Mouse (Mus musculus) MEL (cell line): ENCODE results near the gene Fgfr2.
A peak's percentile ranks its signal among the peaks of the same experiment; 100 is the strongest.

Experiments
- CTCF ChIP-seq, 3 experiments: IDR thresholded peaks in 2 of 3; conservative IDR thresholded peaks in 1 of 3; 2 replicates each; pipeline ENCODE4 v1.5.1; 2011 to 2012; ENCODE audit warnings: low read length in 3 of 3, low read depth in 2 of 3, mild to moderate bottlenecking in 2 of 3, improper control_type of control experiment in 1 of 3, inconsistent platforms in 1 of 3, mixed read lengths in 1 of 3, moderate library complexity in 1 of 3; ENCODE audit not compliant: control insufficient read depth in 1 of 3, insufficient read depth in 1 of 3, poor library complexity in 1 of 3, severe bottlenecking in 1 of 3
- E2F4 ChIP-seq: IDR thresholded peaks from 2 replicates; pipeline ENCODE4 v1.6.1; 2011; ENCODE audit warnings: low read depth, low read length, improper control_type of control experiment, borderline replicate concordance
- EP300 ChIP-seq, 2 experiments: IDR thresholded peaks; 2 replicates each; pipeline ENCODE4 v1.6.1; 2011; ENCODE audit warnings: improper control_type of control experiment in 2 of 2, low read length in 2 of 2, low read depth in 1 of 2, mild to moderate bottlenecking in 1 of 2
- MXI1 ChIP-seq: IDR thresholded peaks from 2 replicates; pipeline ENCODE4 v1.6.1; 2011; ENCODE audit warnings: mild to moderate bottlenecking, low read depth, low read length, improper control_type of control experiment
- NRF1 ChIP-seq: IDR thresholded peaks from 2 replicates; pipeline ENCODE4 v1.6.1; 2014; ENCODE audit warnings: low read depth, mild to moderate bottlenecking, inconsistent platforms, low read length, improper control_type of control experiment, moderate library complexity; ENCODE audit not compliant: poor library complexity, insufficient read depth, severe bottlenecking
- POLR2AphosphoS5 ChIP-seq: IDR thresholded peaks from 2 replicates; pipeline ENCODE4 v1.6.1; 2012; ENCODE audit warnings: low read depth, borderline replicate concordance, mild to moderate bottlenecking, inconsistent platforms, low read length, moderate library complexity, mixed read lengths
- TAL1 ChIP-seq: IDR thresholded peaks from 2 replicates; pipeline ENCODE4 v1.6.1; 2012; ENCODE audit warnings: mild to moderate bottlenecking, inconsistent platforms, low read length, moderate library complexity, mixed read lengths
- TBP ChIP-seq: IDR thresholded peaks from 2 replicates; pipeline ENCODE4 v1.8.0; 2011; ENCODE audit warnings: low read depth, low read length, improper control_type of control experiment
- ZC3H11A ChIP-seq: IDR thresholded peaks from 2 replicates; pipeline ENCODE4 v1.6.1; 2012; ENCODE audit warnings: low read depth, mild to moderate bottlenecking, inconsistent platforms, low read length, improper control_type of control experiment

DNA sequence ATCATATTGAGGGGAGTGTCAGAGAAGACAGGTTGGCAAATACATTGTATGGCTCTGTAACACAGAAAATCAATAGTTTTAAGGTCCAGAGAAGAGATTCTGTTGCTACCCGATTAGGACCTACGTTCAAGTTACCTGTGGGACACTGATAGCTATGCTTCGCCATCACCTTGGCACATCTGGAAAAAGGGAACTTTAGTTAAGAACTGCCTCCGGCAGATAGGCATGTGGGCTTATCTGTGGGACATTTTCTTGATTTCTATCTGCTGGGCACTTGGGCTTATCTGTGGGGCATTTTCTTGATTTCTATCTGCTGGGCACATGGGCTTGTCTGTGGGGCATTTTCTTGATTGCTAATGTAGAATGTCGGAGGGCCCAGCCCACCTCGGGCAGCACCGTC lies 631.2 kb downstream of the Fgfr2 start:
- no peak for TF ChIP-seq CTCF (IDR thresholded peaks at IDR 0.05 in 2 of 3, conservative IDR thresholded peaks at IDR 0.05 in 1 of 3; ENCODE audit: control insufficient read depth in 1 of 3, insufficient read depth in 1 of 3, low read depth in 2 of 3, low read length in 3 of 3, poor library complexity in 1 of 3, severe bottlenecking in 1 of 3)
- TF ChIP-seq TBP: no peak
- no peak for TF ChIP-seq POLR2AphosphoS5
- no peak for TF ChIP-seq E2F4
- TF ChIP-seq MXI1: no peak
- peak; percentile 67 for TF ChIP-seq TAL1
- TF ChIP-seq ZC3H11A: no peak
- no peak for TF ChIP-seq NRF1
- TF ChIP-seq EP300 (IDR thresholded peaks at IDR 0.05; ENCODE audit: low read depth in 1 of 2, low read length in 2 of 2): peak; percentile 91 to 92
